Mouse (Mus musculus): ENCODE measurements around the gene Cnnm4. TPM values are rescaled to one million over a fixed set of nuclear protein-coding genes. Genes with fewer than 3 reads are reported as not detected.

The Cnnm4 gene
- total and polyA plus RNA-seq, 3 experiments: 3.1 to 8.6 (median 4.5) TPM

DNA sequence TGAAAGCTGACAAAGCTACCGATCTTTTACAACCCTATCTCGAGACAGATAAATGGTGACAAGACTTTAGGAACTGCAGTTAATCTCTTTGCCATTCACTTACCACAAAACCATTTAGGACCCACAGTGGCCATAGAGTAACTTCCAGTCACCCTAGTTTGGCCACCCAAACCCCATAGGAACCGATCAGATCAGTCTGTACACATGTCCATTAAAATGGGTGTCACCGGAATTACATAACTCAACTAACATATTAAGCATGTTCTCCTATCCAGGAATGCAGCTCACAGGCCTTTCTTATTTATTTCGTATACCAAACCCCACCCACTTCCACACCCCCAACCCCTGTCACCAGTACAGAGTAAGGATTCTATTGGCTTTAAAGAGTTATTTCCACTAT, 24.6 kb upstream of the Cnnm4 start:
- no peak overlapping the region for H3K4me3 ChIP-seq (ENCODE audit: low read depth, low read length)
- DNase-seq (ENCODE audit: low spot score): no peak
- no peak for ATAC-seq (ENCODE audit: extremely low read depth, insufficient number of reproducible peaks, low FRiP score, poor library complexity, severe bottlenecking)
- H3K4me1 ChIP-seq (ENCODE audit: insufficient read depth, low read depth, low read length): peaks cover 30% of the 10 kb centered on the region
- peaks cover 17% of the 10 kb centered on the region for H3K27me3 ChIP-seq (ENCODE audit: insufficient read depth, low read length)
- peaks cover 3% of the 10 kb centered on the region for H3K9me3 ChIP-seq (replicated peaks)
- no peak for TF ChIP-seq TAL1 (conservative IDR thresholded peaks at IDR 0.05; ENCODE audit: low read depth, low read length)
- TF ChIP-seq CTCF (IDR thresholded peaks at IDR 0.05; ENCODE audit: low read depth, low read length): no peak
- no peak for TF ChIP-seq POLR2AphosphoS5 (IDR thresholded peaks at IDR 0.05; ENCODE audit: insufficient replicate concordance, low read depth, low read length)
- no peak for TF ChIP-seq GATA1 (IDR thresholded peaks at IDR 0.05; ENCODE audit: borderline replicate concordance, low read length)
- TF ChIP-seq GATA2 (IDR thresholded peaks at IDR 0.05; ENCODE audit: borderline replicate concordance, low read depth, low read length): no peak
- peaks cover 14% of the 10 kb centered on the region for H3K36me3 ChIP-seq (replicated peaks)

DNA sequence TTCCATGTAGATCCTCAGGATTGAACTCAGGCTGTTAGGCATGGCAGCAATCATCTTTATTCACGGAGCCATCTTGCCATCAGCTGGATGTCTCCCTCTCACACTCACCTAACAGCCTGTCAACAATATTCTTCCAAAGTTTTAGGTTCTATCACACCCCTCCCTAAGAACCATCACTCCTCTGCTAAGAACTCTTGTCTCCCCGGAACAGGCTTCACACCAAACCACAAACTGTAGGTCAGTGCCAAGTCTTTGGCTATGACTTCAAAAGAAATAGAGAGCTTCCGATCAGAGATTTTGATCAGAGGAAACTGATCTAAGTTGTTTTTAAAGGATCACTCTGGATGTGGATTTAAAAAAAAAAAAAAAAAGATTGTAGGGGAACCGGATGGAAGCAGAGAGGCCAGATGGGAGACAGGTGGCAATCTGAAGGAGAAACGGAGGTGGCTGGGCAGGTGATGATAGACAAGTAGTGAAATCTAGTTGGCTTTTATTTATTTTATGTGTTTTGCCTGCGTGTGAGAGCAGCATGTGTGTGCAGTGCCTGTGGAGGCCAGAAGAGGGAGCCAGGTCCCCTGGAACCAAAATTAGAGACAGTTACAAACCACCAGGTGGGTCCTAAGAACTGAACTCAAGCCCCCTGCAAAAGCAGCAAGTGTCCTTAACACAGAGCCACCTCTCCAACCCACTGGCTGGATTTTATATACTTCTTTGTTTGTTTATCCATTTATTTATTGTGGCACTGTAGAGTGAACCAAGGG, 17.2 kb upstream of the Cnnm4 start:
- Histone ChIP-seq H3K27me3 (ENCODE audit: insufficient read depth, low read length) (peaks cover 20% of the 10 kb centered on the region), H3K36me3 (replicated peaks) (no peaks in the 10 kb centered on the region), H3K9me3 (replicated peaks) (peaks cover 3% of the 10 kb centered on the region), H3K4me1 (ENCODE audit: insufficient read depth, low read depth, low read length) (no peaks in the 10 kb centered on the region; the same call in 1 of the 2 replicates), H3K4me3 (ENCODE audit: low read depth, low read length) (no peak overlapping the region)
- DNase-seq (ENCODE audit: low spot score) (no peak), ATAC-seq (ENCODE audit: extremely low read depth, insufficient number of reproducible peaks, low FRiP score, poor library complexity, severe bottlenecking) (no peak)
- TF ChIP-seq GATA2 (IDR thresholded peaks at IDR 0.05; ENCODE audit: borderline replicate concordance, low read depth, low read length) (no peak), TAL1 (conservative IDR thresholded peaks at IDR 0.05; ENCODE audit: low read depth, low read length) (no peak)

DNA sequence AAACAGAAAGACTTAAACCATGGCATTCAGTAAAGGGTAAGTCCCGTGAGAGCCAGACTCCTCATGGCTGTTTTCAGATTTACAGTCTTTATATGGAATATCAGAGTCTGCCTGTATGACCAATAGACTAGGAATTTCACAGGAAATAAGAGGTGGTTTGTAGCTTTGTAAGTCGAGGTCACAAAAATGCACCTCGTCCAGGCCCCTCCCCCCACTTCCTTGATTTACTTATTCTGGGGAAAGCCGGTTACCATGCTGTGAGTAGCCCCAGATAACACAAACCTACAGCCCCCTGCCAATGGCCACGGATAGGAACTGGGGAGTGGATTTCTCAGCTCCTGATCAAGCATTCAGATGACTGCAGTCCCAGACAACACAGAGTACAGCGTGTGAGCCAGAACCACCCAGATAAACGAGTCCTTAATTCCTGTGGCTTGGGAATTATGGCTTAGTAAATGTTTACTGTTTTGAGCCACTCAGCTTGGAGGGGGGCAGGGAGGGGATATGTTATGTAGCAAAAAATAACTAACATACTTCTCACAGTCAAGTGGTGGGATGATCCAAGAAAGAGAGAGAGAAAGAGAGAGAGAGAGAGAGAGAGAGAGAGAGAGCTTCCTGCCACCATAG, 13.9 kb upstream of the Cnnm4 start:
- Histone ChIP-seq H3K4me3 (ENCODE audit: low read depth, low read length) (no peak overlapping the region), H3K4me1 (ENCODE audit: insufficient read depth, low read depth, low read length) (peaks cover 3% of the 10 kb centered on the region), H3K36me3 (replicated peaks) (no peaks in the 10 kb centered on the region), H3K27me3 (ENCODE audit: insufficient read depth, low read length) (peaks cover 15% of the 10 kb centered on the region), H3K9me3 (replicated peaks) (no peaks in the 10 kb centered on the region)
- ATAC-seq (ENCODE audit: extremely low read depth, insufficient number of reproducible peaks, low FRiP score, poor library complexity, severe bottlenecking): no peak
- DNase-seq (ENCODE audit: low spot score): no peak
- TF ChIP-seq CTCF (IDR thresholded peaks at IDR 0.05; ENCODE audit: low read depth, low read length) (no peak), TAL1 (conservative IDR thresholded peaks at IDR 0.05; ENCODE audit: low read depth, low read length) (no peak), POLR2AphosphoS5 (IDR thresholded peaks at IDR 0.05; ENCODE audit: insufficient replicate concordance, low read depth, low read length) (no peak), GATA2 (IDR thresholded peaks at IDR 0.05; ENCODE audit: borderline replicate concordance, low read depth, low read length) (no peak), GATA1 (IDR thresholded peaks at IDR 0.05; ENCODE audit: borderline replicate concordance, low read length) (no peak)

DNA sequence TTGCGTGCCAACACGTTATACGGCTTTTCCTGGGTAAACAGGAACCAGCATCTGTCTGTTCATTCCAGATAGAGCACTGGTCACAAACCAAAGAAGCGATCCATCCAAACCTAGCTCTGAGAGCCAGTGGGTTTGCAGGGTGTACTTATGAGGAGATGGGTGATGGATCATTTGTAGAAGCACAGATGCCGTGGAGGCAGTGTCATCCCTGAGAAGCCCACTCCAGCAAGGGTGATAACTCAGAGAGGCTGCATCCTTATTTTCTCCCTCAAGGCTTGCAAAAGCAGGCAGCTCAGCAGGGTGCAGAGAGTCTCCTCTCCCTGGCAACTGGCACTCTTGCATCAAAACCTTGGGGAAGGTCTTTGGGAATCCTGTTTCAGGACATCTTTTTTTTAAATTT, 13.3 kb upstream of the Cnnm4 start:
- no peak for TF ChIP-seq TAL1 (conservative IDR thresholded peaks at IDR 0.05; ENCODE audit: low read depth, low read length)
- no peak for TF ChIP-seq GATA1 (IDR thresholded peaks at IDR 0.05; ENCODE audit: borderline replicate concordance, low read length)
- no peak for TF ChIP-seq POLR2AphosphoS5 (IDR thresholded peaks at IDR 0.05; ENCODE audit: insufficient replicate concordance, low read depth, low read length)
- TF ChIP-seq CTCF (IDR thresholded peaks at IDR 0.05; ENCODE audit: low read depth, low read length): no peak
- no peak overlapping the region for H3K4me3 ChIP-seq (ENCODE audit: low read depth, low read length)
- peaks cover 3% of the 10 kb centered on the region for H3K4me1 ChIP-seq (ENCODE audit: insufficient read depth, low read depth, low read length)
- no peaks in the 10 kb centered on the region for H3K9me3 ChIP-seq (replicated peaks)
- ATAC-seq (ENCODE audit: extremely low read depth, insufficient number of reproducible peaks, low FRiP score, poor library complexity, severe bottlenecking): no peak
- no peaks in the 10 kb centered on the region for H3K36me3 ChIP-seq (replicated peaks)
- H3K27me3 ChIP-seq (ENCODE audit: insufficient read depth, low read length): peaks cover 15% of the 10 kb centered on the region
- no peak for DNase-seq (ENCODE audit: low spot score)

DNA sequence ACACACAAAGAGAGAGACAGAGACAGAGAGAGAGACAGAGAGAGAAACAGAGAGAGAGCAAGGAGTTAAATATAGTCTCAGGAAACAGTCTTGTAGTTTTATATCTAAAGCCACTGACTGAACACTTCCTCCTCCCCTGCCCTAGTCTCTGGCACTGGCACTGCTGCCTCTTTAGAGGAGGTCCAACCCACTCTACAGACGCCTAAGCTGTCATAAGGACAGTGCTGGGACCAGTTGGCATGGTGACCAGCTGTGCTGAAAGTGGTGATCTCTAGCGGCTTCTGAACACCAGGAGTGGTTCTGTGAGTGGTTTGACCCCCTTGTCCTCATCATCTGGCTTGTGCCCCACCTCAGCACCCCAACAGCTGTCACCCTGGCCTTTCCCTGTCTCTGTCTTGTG, 9.6 kb upstream of the Cnnm4 start:
- peaks cover 3% of the 10 kb centered on the region for H3K4me1 ChIP-seq (ENCODE audit: insufficient read depth, low read depth, low read length)
- ATAC-seq (ENCODE audit: extremely low read depth, insufficient number of reproducible peaks, low FRiP score, poor library complexity, severe bottlenecking) (no peak), DNase-seq (ENCODE audit: low spot score) (no peak)
- TF ChIP-seq GATA1 (IDR thresholded peaks at IDR 0.05; ENCODE audit: borderline replicate concordance, low read length): no peak
- no peak for TF ChIP-seq TAL1 (conservative IDR thresholded peaks at IDR 0.05; ENCODE audit: low read depth, low read length)
- TF ChIP-seq GATA2 (IDR thresholded peaks at IDR 0.05; ENCODE audit: borderline replicate concordance, low read depth, low read length): no peak
- TF ChIP-seq CTCF (IDR thresholded peaks at IDR 0.05; ENCODE audit: low read depth, low read length): no peak
- no peak for TF ChIP-seq POLR2AphosphoS5 (IDR thresholded peaks at IDR 0.05; ENCODE audit: insufficient replicate concordance, low read depth, low read length)
- no peaks in the 10 kb centered on the region for H3K36me3 ChIP-seq (replicated peaks)
- H3K4me3 ChIP-seq (ENCODE audit: low read depth, low read length): no peak overlapping the region
- no peaks in the 10 kb centered on the region for H3K9me3 ChIP-seq (replicated peaks)
- peaks cover 46% of the 10 kb centered on the region for H3K27me3 ChIP-seq (ENCODE audit: insufficient read depth, low read length)

DNA sequence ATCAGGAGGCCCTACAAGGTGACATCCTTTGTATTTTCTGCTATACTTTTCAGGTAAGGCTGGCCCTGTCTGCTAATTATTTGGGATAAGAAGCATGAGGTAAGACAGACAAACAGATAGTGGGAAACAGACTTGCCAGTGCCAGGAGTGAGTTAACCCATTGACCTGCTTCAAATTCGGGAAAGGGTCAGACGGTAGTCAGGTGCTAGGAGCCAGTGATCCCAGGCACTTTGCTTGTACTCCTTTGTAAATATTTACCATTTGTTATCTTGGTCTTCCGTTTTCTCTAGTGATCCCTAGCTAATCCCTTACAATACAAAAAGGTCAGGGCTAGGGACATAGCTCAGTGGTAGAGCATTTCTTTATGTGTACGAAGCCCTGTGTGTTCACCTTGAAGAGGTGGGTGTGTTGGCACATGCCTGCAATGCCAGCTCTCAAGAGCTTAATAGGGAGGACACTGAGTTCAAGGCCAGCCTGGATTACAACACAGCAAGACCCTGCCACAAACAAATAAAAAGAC, 5.7 kb upstream of the Cnnm4 start:
- no peak for TF ChIP-seq GATA1 (IDR thresholded peaks at IDR 0.05; ENCODE audit: borderline replicate concordance, low read length)
- TF ChIP-seq CTCF (IDR thresholded peaks at IDR 0.05; ENCODE audit: low read depth, low read length): no peak
- no peak for TF ChIP-seq POLR2AphosphoS5 (IDR thresholded peaks at IDR 0.05; ENCODE audit: insufficient replicate concordance, low read depth, low read length)
- TF ChIP-seq TAL1 (conservative IDR thresholded peaks at IDR 0.05; ENCODE audit: low read depth, low read length): no peak
- no peak for TF ChIP-seq GATA2 (IDR thresholded peaks at IDR 0.05; ENCODE audit: borderline replicate concordance, low read depth, low read length)
- no peaks in the 10 kb centered on the region for H3K9me3 ChIP-seq (replicated peaks)
- no peak overlapping the region for H3K4me3 ChIP-seq (ENCODE audit: low read depth, low read length)
- ATAC-seq (ENCODE audit: extremely low read depth, insufficient number of reproducible peaks, low FRiP score, poor library complexity, severe bottlenecking): no peak
- H3K36me3 ChIP-seq (replicated peaks): no peaks in the 10 kb centered on the region
- peaks cover 17% of the 10 kb centered on the region for H3K4me1 ChIP-seq (ENCODE audit: insufficient read depth, low read depth, low read length)
- H3K27me3 ChIP-seq (ENCODE audit: insufficient read depth, low read length): peaks cover 44% of the 10 kb centered on the region
- DNase-seq (ENCODE audit: low spot score): no peak

Data from G1E (cell line).